Mouse (Mus musculus) hindbrain, postnatal 0 days (tissue): Measurements from ENCODE around the gene Ltbp1. TPM values are rescaled to one million over a fixed set of nuclear protein-coding genes. Genes with fewer than 3 reads are reported as not detected.

Source experiments
- ATAC-seq: fragments of 200-750 bp; cut with Nextera tagmentation; 2 replicates; pipeline ENCODE4 v1.8.0; 2017; ENCODE audit warnings: mild to moderate bottlenecking, moderate TSS enrichment, moderate library complexity
- DNase-seq: peaks from one replicate; pipeline ENCODE4 v3.0.0-alpha.2; 2015; ENCODE audit warnings: low spot score
- H3K27ac ChIP-seq: fragments of 300-500 bp; sonication (generic); 2 replicates; pipeline ENCODE4 v1.5.1; 2014; ENCODE audit warnings: mild to moderate bottlenecking
- H3K27me3 ChIP-seq: fragments of 300-500 bp; sonication (generic); 2 replicates; pipeline ENCODE4 v1.6.1; 2014; ENCODE audit warnings: low read length, mixed read lengths; ENCODE audit not compliant: insufficient read depth
- H3K36me3 ChIP-seq: fragments of 300-500 bp; sonication (generic); 2 replicates; pipeline ENCODE4 v1.6.1; 2014; ENCODE audit warnings: low read length, mixed read lengths; ENCODE audit not compliant: insufficient read depth
- H3K4me1 ChIP-seq: fragments of 300-500 bp; sonication (generic); 2 replicates; pipeline ENCODE4 v1.6.1; 2014; ENCODE audit warnings: antibody characterized with exemption, low read length, mixed read lengths; ENCODE audit not compliant: insufficient read depth
- H3K4me2 ChIP-seq: fragments of 300-500 bp; sonication (generic); 2 replicates; pipeline ENCODE4 v1.6.1; 2014; ENCODE audit warnings: low read depth, mild to moderate bottlenecking, low read length, moderate library complexity, mixed read lengths
- H3K4me3 ChIP-seq: fragments of 300-500 bp; sonication (generic); 2 replicates; pipeline ENCODE4 v1.5.1; 2014; ENCODE audit warnings: low read length
- H3K9ac ChIP-seq: fragments of 300-500 bp; sonication (generic); replicated peaks from 2 replicates; pipeline ENCODE4 v1.6.1; 2014; ENCODE audit warnings: mild to moderate bottlenecking, low read length, moderate library complexity, mixed read lengths
- H3K9me3 ChIP-seq: fragments of 300-500 bp; sonication (generic); 2 replicates; pipeline ENCODE4 v1.6.1; 2016; ENCODE audit warnings: low read length, mixed read lengths
- CTCF ChIP-seq: IDR thresholded peaks from 2 replicates; pipeline ENCODE4 v1.5.1; 2016; ENCODE audit warnings: antibody characterized with exemption, control low read depth, low read depth
- WGBS: fragments of 180-500 bp; shearing (Covaris S2); extraction: QIAGEN DNeasy Blood & Tissue Kit; methylation state at CpG from one replicate; pipeline ENCODE4 v1.1.7; 2014; 5-methylcytosine and 5-hydroxymethylcytosine counted together
- polyA plus RNA-seq: library from polyadenylated mRNA; unstranded; fragments of >200 nt; fragmentation: Nextera tagmentation; extraction: Ambion mirVana; gene quantifications from 2 replicates; pipeline ENCODE4 v1.2.1, GENCODE M21; 2015
- total RNA-seq: library from RNA; depleted of rRNA; stranded (reverse); fragments of >200 nt; gene quantifications from 2 replicates; pipeline ENCODE4 v1.2.3, GENCODE M21; 2014

The Ltbp1 gene
- total and polyA plus RNA-seq, 2 experiments from 2014 or later: 1.7 to 5.0 TPM

DNA sequence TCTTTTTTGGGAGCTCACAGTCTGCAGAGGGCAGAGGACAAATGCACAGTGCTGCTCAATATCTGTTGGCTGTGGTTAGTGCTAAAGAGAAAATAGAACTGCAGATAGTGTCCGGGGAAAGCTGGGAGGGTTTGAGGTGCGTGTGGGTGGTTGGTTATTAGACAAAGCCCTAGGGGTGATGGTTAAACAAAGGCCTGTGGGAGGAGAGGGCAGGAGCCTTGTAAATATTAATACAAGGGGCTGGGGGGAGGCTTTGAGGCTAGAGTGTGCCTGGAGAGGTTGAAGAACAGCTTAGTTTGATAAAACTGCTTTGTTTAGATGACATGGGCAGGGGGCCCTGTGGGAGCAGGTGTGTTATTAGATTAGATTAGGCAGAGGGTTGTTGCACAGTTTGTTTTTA is 65.8 kb downstream of the Ltbp1 start:
- no peak for TF ChIP-seq CTCF

DNA sequence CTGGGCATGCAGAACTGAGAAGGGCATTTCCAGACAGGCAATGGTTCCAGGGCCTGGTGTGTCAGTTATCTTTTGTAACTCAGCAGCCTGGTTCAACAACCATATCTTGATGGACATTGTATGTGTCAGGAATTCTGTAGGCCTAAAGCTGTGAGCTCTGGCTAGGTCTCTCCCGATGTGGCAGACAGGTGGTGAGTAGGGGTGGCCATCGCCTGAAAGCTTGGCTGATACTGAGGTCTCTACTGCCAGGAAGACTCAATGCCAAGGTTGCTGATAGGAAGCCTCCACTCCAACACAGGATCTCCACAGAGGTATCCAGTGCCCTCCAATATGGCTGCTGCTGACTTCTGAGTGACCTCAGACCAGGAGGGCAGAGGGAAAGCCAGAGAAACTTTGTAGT is 66.4 kb downstream of the Ltbp1 start:
- H3K9ac ChIP-seq: no peak overlapping the region
- no peaks in the 10 kb centered on the region for H3K4me1 ChIP-seq
- no peaks in the 10 kb centered on the region for H3K9me3 ChIP-seq
- H3K4me2 ChIP-seq: no peak overlapping the region
- ATAC-seq (no peak), DNase-seq (no peak)
- no peak overlapping the region for H3K4me3 ChIP-seq
- H3K27ac ChIP-seq: no peak overlapping the region
- no peak for TF ChIP-seq CTCF
- 73% methylated on average over 2 of the region's 2 CpGs for WGBS
- no peaks in the 10 kb centered on the region for H3K36me3 ChIP-seq
- no peaks in the 10 kb centered on the region for H3K27me3 ChIP-seq

More for the DNA sequence above, 65.8 kb downstream of the Ltbp1 start:
- Histone ChIP-seq H3K9ac (no peak overlapping the region), H3K4me2 (no peak overlapping the region), H3K36me3 (no peaks in the 10 kb centered on the region), H3K4me1 (no peaks in the 10 kb centered on the region), H3K9me3 (no peaks in the 10 kb centered on the region), H3K4me3 (no peak overlapping the region), H3K27ac (no peak overlapping the region), H3K27me3 (no peaks in the 10 kb centered on the region)
- no peak for ATAC-seq
- whole genome bisulfite sequencing: 18% methylated on average over 2 of the region's 2 CpGs
- DNase-seq: no peak

GRCm38 (mm10) chr17:75073887-75074286 is 68.5 kb downstream of the Ltbp1 start:
- ATAC-seq: no peak
- no peak for TF ChIP-seq CTCF
- Histone ChIP-seq H3K9me3 (no peaks in the 10 kb centered on the region), H3K9ac (no peak overlapping the region), H3K4me2 (no peak overlapping the region), H3K27me3 (no peaks in the 10 kb centered on the region), H3K4me1 (no peaks in the 10 kb centered on the region), H3K4me3 (no peak overlapping the region), H3K27ac (no peak overlapping the region), H3K36me3 (no peaks in the 10 kb centered on the region)
- no peak for DNase-seq
- WGBS: 71% methylated on average over 8 of the region's 8 CpGs

DNA sequence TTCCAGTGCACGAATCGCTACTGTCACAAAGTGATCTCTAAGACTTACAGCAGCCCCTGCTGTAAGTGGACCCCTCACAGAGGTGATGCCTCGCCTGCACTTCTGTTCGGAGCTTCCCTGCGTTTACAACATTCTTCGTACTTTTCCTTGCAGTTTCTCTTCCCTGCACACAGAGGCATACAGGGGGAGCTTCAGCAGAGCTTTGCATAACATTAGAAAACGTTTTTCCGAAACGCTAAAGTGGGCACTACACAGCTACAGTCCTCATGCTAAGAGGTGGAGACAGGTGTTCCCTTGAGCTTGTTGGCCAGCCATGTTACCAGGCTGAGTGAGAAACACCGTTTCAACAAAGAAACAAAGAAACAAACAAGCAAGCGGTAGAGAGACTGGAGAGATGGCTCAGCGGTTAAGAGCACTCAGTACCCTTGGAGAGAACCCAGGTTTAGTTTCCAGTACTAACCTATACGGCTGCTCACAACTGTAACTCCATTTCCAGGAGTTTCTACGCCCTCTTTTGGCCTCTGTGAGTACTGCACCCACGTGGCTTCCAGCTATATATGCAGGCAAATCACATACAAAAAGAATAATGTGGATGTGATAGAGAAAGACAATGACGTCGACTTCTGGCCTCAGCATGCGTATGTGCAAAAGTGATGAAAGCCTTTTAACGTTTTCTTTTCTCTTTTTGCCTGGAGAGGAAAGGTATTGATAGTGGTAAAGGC is 69.8 kb downstream of the Ltbp1 start:
- Histone ChIP-seq H3K9ac (no peak overlapping the region), H3K4me3 (no peak overlapping the region), H3K27ac (no peak overlapping the region), H3K27me3 (no peaks in the 10 kb centered on the region), H3K4me2 (no peak overlapping the region), H3K9me3 (no peaks in the 10 kb centered on the region), H3K36me3 (no peaks in the 10 kb centered on the region), H3K4me1 (no peaks in the 10 kb centered on the region)
- DNase-seq (peak; percentile 22), ATAC-seq (0 out of 2 replicates have a peak, but pooled peaks have one; percentile 29)
- WGBS: 68% methylated on average over 19 of the region's 19 CpGs
- TF ChIP-seq CTCF: peak; percentile 50

DNA sequence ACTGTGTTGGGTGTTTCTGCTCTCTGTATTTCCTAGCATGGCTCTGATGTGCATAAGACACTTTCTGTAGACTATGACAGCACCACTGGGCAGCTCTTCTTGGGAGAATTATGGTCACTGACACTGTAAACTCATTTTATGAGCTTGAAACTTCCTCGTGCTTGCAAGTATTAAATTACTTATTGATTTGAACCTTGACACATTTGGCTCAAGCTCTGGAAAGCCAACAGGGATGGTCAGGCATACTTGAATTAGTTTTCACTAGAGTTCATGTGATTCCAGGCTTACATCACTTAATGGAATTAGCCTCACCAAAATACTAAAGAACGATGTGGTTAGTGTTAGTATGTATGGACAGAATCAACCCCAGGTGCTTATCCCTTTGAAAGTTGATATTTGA is 76.0 kb downstream of the Ltbp1 start:
- DNase-seq (no peak), ATAC-seq (no peak)
- 87% methylated on average over 2 of the region's 2 CpGs for WGBS
- H3K36me3 ChIP-seq: no peaks in the 10 kb centered on the region
- H3K4me1 ChIP-seq: no peaks in the 10 kb centered on the region
- no peaks in the 10 kb centered on the region for H3K9me3 ChIP-seq
- no peak overlapping the region for H3K9ac ChIP-seq
- no peaks in the 10 kb centered on the region for H3K27me3 ChIP-seq
- H3K4me2 ChIP-seq: no peak overlapping the region
- no peak overlapping the region for H3K27ac ChIP-seq
- no peak overlapping the region for H3K4me3 ChIP-seq
- TF ChIP-seq CTCF: no peak

DNA sequence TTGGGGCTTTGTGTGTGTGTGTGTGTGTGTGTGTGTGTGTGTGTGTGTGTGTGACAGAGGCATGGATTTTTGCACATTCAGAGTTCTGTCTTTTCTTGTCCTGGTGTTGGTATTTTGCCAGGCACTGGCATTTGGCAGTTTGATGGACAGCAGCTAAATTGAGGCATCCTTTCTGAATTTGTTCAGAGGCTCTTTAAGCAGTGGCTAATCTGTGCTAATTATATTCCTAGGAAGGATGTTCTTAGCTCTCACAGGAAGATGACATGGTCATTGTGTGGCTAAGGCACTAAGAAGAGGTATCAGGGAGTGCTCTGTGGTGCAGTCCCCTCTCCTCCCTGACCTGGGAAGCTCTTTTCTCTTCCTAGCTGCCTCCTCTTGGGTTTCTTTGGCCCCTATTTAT is 77.1 kb downstream of the Ltbp1 start:
- no peak for ATAC-seq
- no peak for DNase-seq

DNA sequence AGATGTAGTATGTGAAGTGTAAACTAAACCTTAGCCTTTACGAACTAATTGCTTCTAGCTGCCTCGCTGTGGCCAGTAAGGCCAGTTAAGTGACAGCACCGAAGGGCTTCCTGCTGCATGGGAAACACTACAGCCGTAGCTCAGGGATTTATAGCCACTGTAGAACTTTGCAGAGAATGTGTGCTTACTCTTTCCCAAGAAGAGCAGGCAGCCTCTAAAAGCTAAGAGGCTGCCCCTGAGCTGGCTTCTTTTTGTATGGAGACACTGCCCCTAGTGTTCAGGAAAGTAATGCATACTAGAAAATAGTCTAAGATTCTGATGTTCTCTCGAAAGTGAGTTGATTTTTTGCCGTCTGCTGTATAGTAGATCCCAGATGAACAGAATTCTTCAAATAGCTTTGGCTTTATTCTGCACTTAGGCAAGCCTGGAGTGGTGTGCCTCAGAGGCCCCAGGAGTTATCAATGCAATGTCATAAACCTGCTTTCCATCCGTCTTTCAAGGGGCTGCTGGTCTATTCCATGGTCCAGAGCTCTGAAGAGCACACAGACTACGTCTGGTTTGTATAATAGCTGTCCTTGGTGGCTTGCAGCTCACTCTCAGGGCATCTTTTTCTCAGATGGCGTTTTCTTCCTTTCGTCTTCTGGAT is 82.1 kb downstream of the Ltbp1 start:
- ATAC-seq (peak; percentile 74), DNase-seq (peak; percentile 83)
- peak; percentile 76 for TF ChIP-seq CTCF
- H3K4me1 ChIP-seq: no peaks in the 10 kb centered on the region; the same call in 1 of the 2 replicates
- H3K4me2 ChIP-seq: no peak overlapping the region
- 51% methylated on average over 10 of the region's 10 CpGs for WGBS
- no peaks in the 10 kb centered on the region for H3K9me3 ChIP-seq
- no peak overlapping the region for H3K27ac ChIP-seq
- no peak overlapping the region for H3K4me3 ChIP-seq
- no peak overlapping the region for H3K9ac ChIP-seq
- H3K27me3 ChIP-seq: no peaks in the 10 kb centered on the region
- H3K36me3 ChIP-seq: no peaks in the 10 kb centered on the region

More for the DNA sequence above, 77.1 kb downstream of the Ltbp1 start:
- Histone ChIP-seq H3K27me3 (no peaks in the 10 kb centered on the region), H3K4me3 (no peak overlapping the region), H3K4me1 (no peaks in the 10 kb centered on the region; the same call in 1 of the 2 replicates), H3K9ac (no peak overlapping the region), H3K36me3 (no peaks in the 10 kb centered on the region), H3K27ac (no peak overlapping the region), H3K9me3 (no peaks in the 10 kb centered on the region), H3K4me2 (no peak overlapping the region)
- no peak for TF ChIP-seq CTCF
